Mouse (Mus musculus) adipocyte (in vitro differentiated cells): Measurements from ENCODE around the gene Sept11.
A peak's percentile ranks its signal among the peaks of the same experiment; 100 is the strongest.

Experiments used
- DNase-seq: peaks from one replicate; pipeline ENCODE4 v3.0.0-alpha.2; 2016; ENCODE audit warnings: low spot score

Gene Sept11

DNA sequence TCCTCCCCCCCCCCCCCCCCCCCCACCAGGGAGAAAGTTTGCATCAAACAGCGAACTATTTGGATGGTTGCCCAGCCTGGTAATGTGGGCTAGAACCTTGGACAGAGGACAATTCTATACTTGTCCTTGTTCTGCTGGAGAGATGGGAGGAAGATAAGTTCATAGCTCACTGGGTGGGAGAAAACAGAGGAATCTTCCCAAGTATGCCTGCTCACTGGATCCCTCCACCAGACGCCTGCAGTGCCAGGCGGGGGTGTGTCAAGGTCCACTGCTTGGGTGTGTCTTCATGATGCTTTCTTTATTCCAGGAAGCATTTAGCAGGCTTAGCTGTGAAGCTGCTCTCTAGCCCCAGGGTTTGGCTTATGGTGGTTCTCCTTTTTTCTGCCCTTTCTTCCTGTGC lies 34.5 kb downstream of the Sept11 start:
- peak; percentile 38 for DNase-seq

DNA sequence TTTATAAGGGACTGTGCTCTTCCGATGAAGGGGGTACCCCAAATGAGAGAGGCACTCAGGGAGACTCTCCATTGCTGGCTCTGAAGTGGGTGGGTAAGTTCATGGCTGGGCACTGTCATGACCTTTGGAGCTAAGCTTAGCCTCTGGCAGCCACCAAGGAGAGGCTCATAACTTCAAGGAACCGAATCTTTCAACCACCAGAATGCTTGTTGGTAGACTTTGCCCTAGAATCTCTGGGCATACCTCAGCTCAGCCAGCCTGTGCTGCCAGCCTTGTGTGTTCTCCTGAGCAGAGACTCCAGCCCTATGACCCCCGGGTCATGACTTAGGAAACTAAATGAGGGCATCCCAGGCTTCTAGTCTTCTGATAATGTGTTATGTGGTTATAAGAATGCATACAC lies 35.5 kb downstream of the Sept11 start:
- DNase-seq = no peak

DNA sequence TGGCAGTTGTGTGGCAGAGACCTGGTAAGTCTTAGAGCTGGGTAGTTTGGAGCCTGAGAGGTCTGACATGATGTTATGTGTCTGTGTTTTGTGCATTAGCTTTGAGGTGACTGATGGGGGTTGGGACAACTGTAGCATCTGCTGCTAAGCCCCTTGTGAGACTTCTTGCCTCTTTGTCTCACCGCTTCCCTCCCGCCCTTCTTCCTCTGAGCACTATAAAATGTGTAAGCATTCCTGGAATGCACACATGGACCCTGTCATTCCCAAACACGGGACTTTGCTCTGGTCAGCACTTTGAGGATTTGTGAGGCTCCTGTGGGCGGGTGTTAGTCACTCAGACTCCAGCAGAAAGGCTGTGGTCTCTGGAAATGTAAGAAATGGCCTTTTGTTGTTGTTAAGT lies 36.7 kb downstream of the Sept11 start:
- no peak for DNase-seq

GRCm38 (mm10) chr5:93131401-93131800 lies 38.2 kb downstream of the Sept11 start:
- no peak for DNase-seq

DNA sequence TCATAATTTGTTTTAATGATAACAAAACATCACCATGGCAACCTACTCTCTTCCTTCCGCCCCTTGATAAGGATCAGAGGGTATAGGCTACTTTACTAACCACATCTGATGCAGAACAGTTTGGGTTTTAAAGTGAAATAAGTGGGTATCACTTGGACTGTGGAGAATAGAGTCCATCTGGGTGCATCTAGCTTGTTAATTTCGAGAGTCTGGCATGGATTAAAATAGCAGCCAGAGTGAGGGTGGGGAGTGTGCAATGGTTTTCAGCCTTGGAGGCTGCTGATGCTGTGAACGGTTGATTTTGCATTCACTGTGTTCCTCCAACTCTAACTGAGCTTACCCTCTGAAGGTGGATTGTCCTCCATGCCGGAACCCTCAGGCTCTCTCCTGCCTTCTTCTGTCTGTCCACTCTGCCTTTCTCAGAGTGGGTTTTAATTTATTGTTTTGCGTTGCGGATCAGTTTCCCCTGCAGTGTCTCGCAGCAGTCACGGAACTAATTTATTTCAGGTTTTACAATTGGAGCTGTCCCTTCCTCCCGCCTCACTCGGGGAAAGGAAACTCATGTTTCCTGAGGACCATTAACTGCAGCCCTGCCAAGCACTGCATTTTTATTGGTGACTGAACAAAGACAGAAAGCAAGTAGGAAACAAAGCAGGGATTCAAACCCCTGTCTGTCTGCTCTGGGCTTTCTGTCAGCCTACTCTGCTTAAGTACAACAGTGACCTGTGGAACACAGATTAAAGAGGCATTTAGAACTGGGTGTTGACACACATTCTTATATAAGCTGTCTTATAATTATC lies 40.4 kb downstream of the Sept11 start:
- DNase-seq = no peak

DNA sequence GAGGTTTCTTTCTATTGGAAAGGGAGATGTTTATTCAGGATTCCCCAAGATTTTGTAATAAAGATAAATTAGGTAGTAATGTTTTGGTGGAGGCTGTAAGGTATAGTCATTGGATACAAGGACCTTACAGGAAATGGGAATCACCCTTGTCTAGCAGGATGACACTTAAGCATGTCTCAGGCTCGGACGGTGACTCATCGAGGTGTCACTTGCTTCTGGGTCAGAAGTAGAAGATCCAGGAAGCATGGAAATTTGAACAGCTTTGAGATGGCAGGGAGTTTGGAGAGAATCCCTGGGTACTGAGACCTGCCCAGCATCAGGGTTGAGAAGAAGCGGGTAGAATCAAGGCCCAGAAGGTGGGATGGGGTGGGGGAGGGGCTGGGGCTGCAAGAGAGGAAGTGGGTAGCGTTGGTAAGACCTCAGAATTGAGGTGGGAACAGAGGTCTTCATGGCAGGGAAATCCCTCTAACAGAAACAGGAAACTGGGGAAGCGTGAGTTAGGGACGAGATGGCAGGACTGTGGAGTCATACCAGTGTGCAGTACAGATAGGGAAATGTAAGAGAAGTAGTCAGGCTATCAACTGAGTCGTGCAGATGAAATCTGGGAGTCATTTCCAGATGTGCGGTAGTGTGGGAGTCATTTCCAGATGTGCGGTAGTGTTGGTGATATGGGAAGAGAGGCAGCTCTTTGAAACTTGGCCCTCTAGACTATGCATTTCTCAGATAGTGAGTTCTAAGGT lies 42.3 kb downstream of the Sept11 start:
- no peak for DNase-seq

- no peak for DNase-seq
Measured at GRCm38 (mm10) chr5:93136956-93137586, 43.8 kb downstream of the Sept11 start.

GRCm38 (mm10) chr5:93139350-93139749 lies 46.1 kb downstream of the Sept11 start:
- DNase-seq = no peak

DNA sequence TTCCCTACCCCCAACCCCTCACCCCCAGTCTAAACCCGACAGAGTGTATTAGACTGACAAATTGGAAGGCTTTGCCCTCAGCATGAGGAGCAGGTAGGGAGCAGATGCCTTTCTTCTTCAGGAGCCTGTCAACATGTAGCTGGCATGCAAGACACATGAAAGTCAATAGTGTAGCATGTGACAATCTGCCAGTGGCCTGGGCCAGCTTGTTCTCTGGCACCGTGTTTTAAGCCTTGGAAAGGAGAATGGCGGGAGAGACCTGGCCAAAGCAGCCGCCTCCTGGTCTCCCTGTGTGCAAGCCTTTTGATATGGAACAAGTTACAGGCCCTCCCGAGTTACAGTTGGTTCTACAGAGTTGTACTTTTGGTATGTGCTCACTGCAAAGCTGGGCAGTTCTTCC lies 47.5 kb downstream of the Sept11 start:
- no peak for DNase-seq

- no peak for DNase-seq
Measured at GRCm38 (mm10) chr5:93143360-93144091, 50.3 kb downstream of the Sept11 start.

DNA sequence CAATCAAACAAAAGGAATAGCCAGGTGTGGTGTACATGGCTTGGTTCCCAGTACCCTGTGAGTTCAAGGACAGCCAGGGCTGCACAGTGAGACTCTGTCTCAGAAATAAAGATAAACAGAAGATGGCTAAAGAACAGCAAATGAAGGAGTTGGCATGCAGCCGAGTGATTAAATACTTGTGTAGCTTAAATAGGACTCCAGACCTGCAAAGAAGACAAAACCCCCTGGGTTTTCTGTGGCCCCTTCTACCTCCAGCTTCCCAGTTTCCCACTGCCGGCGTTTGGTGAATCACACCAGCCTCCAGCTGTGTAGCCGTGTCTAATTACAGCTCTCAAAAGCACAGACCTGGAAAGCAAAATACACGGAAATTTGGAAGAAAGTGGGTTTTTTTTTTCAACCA lies 51.6 kb downstream of the Sept11 start:
- no peak for DNase-seq

DNA sequence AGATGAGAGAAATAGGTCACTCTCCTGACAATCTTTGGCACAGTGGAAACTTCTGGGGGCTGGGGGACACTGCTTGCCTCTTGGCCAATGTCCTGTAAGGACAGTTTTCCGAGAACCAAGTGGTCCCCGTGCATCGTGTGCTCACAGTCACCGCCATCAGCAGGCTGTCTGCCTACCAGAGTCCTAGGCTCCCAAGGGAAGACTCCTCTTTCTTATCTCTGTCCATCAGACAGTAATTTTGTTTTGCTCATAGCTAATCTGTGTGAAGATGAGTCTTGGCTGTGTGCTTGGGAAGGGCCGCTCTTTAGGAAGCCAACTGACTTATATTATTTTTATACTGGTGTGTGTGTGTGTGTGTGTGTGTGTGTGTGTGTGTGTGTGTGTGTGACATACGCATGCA lies 52.3 kb downstream of the Sept11 start:
- no peak for DNase-seq

GRCm38 (mm10) chr5:93149969-93150777 lies 56.9 kb downstream of the Sept11 start:
- peak; percentile 55 for DNase-seq

DNA sequence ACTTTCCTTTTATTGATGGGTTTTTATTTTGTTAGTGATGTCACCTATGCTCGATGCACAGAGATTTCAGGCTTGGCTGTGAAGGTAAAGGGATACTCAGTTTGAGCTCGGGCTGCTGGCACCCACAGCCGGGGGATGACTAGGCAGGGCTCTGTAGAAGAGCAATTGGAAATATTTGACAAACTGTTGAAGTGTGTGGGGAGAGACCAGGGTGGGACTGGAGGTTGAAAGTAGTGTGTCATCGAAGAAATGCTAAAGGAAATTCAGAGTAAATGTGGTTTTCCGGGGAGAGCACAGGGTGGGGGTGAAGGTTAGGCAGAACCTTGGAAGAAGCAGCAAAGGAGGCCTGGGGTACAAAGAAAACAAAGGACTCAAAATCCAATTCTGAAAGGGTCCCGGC lies 58.7 kb downstream of the Sept11 start:
- DNase-seq = no peak

DNA sequence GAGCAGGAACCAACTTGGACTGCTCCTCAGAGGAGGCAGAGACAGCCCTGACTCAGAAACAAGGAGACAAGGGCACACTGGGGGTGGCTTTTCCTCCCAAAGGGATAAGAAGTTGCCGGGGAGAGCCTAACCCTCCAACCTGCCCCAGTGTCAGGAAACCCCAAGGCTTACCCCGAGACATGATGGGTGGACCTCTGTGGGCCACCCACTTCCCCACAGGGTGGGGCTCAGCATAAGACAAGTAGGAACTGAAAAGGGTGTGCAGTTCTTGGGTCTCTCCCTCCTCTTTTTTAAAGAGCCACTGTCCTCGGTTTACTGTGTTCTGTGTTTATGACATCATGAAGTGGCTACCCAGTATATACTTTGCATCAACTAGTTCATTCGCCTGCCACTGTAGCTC lies 59.2 kb downstream of the Sept11 start:
- no peak for DNase-seq

GRCm38 (mm10) chr5:93154401-93154800 lies 61.2 kb downstream of the Sept11 start:
- no peak for DNase-seq

- DNase-seq = peak; percentile 86
Measured at GRCm38 (mm10) chr5:93163541-93163940, 70.3 kb downstream of the Sept11 start.

DNA sequence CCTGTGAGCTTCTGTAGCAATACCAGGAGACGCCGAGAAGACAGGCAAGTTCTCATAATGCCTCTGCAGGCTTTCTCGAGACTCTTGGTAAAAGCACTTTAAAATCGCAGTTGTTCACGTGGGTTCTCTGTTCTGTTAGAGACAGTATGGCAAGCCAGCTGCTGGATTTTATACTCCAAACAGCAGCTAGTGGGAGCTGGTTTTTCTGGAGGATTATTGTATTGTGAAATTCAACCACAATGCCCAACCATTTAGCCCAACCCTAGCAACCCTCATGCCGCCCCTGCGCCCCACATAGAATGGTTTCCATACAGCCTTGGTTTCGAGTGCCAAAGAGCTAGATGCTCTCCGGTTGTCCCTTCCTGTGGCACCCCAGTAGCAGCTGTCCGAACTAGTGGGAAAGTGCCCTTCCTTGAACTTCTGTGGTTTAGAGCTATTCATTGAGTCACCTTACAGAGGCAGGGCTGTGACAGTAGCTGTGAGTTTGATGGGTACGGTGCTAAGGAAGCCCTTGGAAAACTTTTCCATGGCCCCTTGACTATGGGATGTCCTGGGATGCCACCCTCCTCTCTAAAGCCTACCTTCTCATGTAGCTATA lies 74.8 kb downstream of the Sept11 start:
- no peak for DNase-seq

DNA sequence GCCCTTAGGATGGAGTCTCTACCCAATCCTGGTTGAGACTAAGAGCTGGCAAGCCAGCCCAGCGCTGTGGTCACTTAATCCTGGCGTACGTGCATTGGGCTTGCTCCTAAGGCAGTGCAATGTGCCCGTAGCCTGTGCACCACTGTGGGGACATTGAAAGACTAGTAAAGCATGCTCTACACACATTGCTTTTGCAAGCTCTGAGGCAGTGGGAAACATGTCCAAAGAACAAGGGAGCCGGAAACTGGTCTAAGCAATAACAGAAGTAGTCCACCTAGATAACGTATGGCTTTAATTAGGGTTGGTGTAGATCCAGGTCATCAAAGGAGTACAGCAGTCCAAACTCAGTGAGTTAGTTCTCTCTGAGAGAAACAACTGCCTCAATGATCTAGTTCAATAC lies 75.4 kb downstream of the Sept11 start:
- no peak for DNase-seq

DNA sequence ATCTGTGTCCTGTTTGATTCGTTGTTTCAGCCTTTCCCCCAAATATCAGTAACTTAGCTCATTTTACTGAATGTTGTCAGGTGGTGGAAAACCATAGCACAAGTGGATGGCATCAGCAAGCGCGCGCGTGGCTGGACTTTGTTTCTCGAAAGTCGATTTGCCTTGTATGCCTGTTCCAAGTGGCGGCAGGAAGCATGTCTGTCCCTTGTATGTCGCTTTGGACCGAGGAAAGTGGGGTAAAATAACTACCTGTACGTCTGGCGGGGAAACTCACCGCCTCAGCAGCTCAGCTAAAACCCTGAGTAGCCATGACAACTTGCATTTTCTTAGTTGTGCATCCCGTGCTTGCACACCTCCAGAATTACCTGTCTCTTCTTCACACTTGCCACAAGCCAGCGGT lies 78.2 kb downstream of the Sept11 start:
- no peak for DNase-seq

DNA sequence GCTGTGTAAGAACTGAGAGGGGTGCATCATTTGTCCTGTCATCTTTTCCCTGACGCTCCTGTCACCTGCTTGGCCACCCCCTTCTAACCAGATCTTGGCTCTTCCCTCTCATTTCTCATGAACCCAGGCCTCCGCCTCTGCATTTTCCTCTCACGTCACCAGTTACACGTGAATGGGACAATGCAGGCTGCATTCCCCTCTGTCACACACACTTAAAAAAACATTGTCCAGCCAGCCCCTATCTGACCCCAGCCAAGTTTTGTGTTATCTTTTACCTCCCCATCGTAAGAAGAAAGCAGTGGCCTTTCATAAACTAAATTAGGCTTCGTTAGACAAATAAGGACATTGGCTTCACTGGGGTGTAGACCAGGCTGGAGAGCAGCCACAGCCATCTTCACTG lies 79.3 kb downstream of the Sept11 start:
- no peak for DNase-seq
